Mouse (Mus musculus): ENCODE measurements at regions not wholly inside any gene's neighbourhood (a gene's known extent, or its start where the extent isn't known, plus 50 kb on each side); places are given as distances from the start of the nearest gene placed in this dataset.

DNA sequence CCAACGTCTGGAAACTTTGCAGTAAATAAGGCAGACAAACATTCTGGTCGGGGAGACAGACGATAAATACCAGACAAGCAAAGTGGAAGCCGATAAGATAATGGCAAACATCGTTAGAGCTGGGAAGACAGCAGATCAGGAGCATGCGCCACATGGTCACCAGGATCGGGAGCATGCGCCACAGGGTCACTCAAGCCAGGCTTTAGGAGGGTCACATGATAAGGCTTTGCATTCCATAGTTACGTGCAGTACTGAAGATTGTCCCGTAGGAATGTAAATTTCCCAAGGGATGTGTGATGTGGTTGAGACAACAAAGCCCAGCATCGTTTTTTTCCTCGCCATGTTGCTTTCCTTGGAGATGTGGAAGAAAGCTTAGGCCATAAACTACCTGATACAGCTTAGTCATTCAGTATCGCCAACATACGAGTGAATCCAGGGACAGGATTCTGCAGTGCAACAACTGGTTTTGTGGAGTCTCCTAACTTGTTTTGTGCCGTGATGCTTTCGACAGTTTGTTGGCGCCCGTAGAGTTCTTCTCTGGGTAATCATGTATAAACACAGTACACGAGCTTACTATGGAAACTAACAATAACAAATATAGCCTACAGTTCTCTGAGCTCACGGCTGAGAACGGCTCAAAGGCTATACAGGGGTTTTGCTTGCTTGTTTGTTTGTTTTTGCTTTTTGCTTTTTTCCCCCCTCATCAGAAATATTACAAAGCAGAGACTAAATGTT is 133.9 kb downstream of the Ndfip2 start:
- no peaks in the 10 kb centered on the region for H3K9me3 ChIP-seq (ENCODE audit: control insufficient read depth)
- no peak for ATAC-seq
- no peaks in the 10 kb centered on the region for H3K27me3 ChIP-seq (replicated peaks; ENCODE audit: control insufficient read depth, insufficient read depth, low read length)
- H3K36me3 ChIP-seq (ENCODE audit: control insufficient read depth, insufficient read depth), result no peaks in the 10 kb centered on the region
- no peaks in the 10 kb centered on the region for H3K4me1 ChIP-seq (replicated peaks; ENCODE audit: control insufficient read depth, insufficient read depth, low read length)
- H3K9ac ChIP-seq (ENCODE audit: low read depth, low read length), result no peak overlapping the region
- no peak overlapping the region for H3K4me3 ChIP-seq (ENCODE audit: low read depth, low read length)
- H3K27ac ChIP-seq (ENCODE audit: low read depth, low read length), result no peak overlapping the region
- no peak overlapping the region for H3K4me2 ChIP-seq (replicated peaks; ENCODE audit: low read depth)
- 61% methylated on average over 21 of the region's 21 CpGs for WGBS
- TF ChIP-seq CTCF (IDR thresholded peaks at IDR 0.05; ENCODE audit: low read depth), result no peak

DNA sequence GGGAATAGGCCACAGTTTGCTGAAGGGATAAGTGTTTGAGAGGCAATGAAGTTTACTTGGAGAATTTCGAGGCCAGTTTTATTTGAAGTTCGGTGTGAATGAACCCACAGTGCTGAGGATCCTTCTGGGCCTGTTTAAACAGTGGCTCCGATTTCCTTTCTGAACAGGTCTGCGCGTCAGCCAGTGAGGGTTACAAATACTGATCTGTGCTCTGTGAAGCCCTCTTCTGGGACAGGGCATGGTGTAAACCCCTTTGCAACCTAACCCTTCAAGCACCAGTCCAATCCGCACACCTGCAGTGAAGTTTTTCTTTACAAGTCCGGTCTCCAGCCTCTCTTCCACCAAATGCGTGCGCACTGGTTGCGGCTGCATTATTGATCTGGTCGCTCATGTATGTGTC is 133.1 kb downstream of the Ndfip2 start:
- Histone ChIP-seq H3K4me3 (ENCODE audit: low read depth, low read length) (no peak overlapping the region), H3K27ac (ENCODE audit: low read depth, low read length) (no peak overlapping the region), H3K4me1 (replicated peaks; ENCODE audit: control insufficient read depth, insufficient read depth, low read length) (no peaks in the 10 kb centered on the region), H3K36me3 (ENCODE audit: control insufficient read depth, insufficient read depth) (no peaks in the 10 kb centered on the region), H3K9me3 (ENCODE audit: control insufficient read depth) (no peaks in the 10 kb centered on the region), H3K9ac (ENCODE audit: low read depth, low read length) (no peak overlapping the region), H3K27me3 (replicated peaks; ENCODE audit: control insufficient read depth, insufficient read depth, low read length) (no peaks in the 10 kb centered on the region), H3K4me2 (replicated peaks; ENCODE audit: low read depth) (no peak overlapping the region)
- TF ChIP-seq CTCF (IDR thresholded peaks at IDR 0.05; ENCODE audit: low read depth), result no peak
- 72% methylated on average over 11 of the region's 11 CpGs for WGBS
- no peak for ATAC-seq

DNA sequence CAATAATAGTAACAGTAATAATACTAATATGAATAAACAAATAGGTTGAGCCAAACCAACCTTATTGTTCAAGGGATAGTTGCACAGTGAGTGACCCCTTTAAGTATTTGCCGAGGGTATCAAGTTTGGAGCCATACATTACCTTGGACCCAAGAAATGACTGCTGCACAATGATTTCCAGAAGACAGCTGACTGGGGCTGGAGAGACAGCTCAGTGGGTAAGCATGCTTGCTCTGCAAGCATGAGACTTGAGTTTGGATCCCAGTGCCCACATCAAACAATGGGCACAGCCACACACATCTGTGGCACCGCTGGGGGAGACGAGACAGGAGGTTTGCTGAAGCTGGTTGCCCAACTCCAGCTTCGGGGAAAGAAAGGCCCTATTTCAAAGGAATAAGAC is 126.7 kb downstream of the Ndfip2 start:
- H3K4me3 ChIP-seq (ENCODE audit: low read depth, low read length), result no peak overlapping the region
- ATAC-seq, result no peak
- H3K4me2 ChIP-seq (replicated peaks; ENCODE audit: low read depth), result no peak overlapping the region
- no peak overlapping the region for H3K27ac ChIP-seq (ENCODE audit: low read depth, low read length)
- H3K27me3 ChIP-seq (replicated peaks; ENCODE audit: control insufficient read depth, insufficient read depth, low read length), result no peaks in the 10 kb centered on the region
- WGBS, result 87% methylated on average over 4 of the region's 4 CpGs
- H3K9ac ChIP-seq (ENCODE audit: low read depth, low read length), result no peak overlapping the region
- H3K9me3 ChIP-seq (ENCODE audit: control insufficient read depth), result no peaks in the 10 kb centered on the region
- no peak for TF ChIP-seq CTCF (IDR thresholded peaks at IDR 0.05; ENCODE audit: low read depth)
- no peaks in the 10 kb centered on the region for H3K36me3 ChIP-seq (ENCODE audit: control insufficient read depth, insufficient read depth)
- 0 out of 2 replicates have a peak, but pooled peaks cover 2% of the 10 kb centered on the region for H3K4me1 ChIP-seq (replicated peaks; ENCODE audit: control insufficient read depth, insufficient read depth, low read length)

DNA sequence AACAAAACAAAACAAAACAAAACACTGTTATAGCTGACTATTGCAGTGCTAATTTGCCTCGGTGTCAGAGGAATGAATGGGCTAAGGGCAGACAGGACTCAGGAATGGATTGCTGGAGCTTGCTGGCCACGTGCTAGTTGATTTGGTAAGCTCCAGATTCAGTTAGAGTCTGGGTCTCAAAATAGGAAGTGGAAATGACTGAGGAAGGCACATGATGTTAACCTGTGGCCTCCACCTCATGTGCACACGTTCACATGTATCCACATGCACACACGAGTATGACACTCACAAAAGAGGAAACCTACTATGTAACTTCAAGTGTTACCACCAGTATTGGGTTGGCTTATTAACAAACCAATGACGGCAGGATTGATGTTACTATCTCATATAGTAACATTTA is 125.0 kb downstream of the Ndfip2 start:
- H3K27ac ChIP-seq (ENCODE audit: low read depth, low read length), result no peak overlapping the region
- no peak overlapping the region for H3K4me2 ChIP-seq (replicated peaks; ENCODE audit: low read depth)
- no peaks in the 10 kb centered on the region for H3K36me3 ChIP-seq (ENCODE audit: control insufficient read depth, insufficient read depth)
- H3K9me3 ChIP-seq (ENCODE audit: control insufficient read depth), result no peaks in the 10 kb centered on the region
- no peaks in the 10 kb centered on the region for H3K27me3 ChIP-seq (replicated peaks; ENCODE audit: control insufficient read depth, insufficient read depth, low read length)
- H3K4me3 ChIP-seq (ENCODE audit: low read depth, low read length), result no peak overlapping the region
- ATAC-seq, result no peak
- TF ChIP-seq CTCF (IDR thresholded peaks at IDR 0.05; ENCODE audit: low read depth), result no peak
- 75% methylated on average over 5 of the region's 5 CpGs for WGBS
- H3K4me1 ChIP-seq (replicated peaks; ENCODE audit: control insufficient read depth, insufficient read depth, low read length), result 0 out of 2 replicates have a peak, but pooled peaks cover 2% of the 10 kb centered on the region
- no peak overlapping the region for H3K9ac ChIP-seq (ENCODE audit: low read depth, low read length)

DNA sequence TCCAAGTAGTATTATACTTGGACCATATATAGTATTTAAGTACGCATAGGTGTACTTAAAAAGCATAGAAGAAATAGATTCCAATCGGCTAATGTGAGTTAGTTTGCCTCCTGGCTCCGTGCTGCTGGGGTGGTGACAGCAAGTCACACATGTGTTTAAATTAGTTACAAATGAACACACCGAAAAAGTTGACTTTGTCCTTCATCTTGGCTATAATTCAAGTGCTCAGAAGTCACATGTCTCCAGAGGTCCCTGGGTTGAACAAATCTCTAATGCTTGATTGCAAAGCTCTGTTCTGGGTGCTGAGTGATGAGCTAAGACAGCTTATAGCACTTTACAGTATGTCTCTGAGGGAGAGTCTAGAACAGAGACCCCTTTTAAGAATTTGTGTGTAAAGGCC is 121.7 kb downstream of the Ndfip2 start:
- TF ChIP-seq CTCF (IDR thresholded peaks at IDR 0.05; ENCODE audit: low read depth), result no peak
- no peak overlapping the region for H3K27ac ChIP-seq (ENCODE audit: low read depth, low read length)
- H3K9ac ChIP-seq (ENCODE audit: low read depth, low read length), result no peak overlapping the region
- no peak for ATAC-seq
- H3K36me3 ChIP-seq (ENCODE audit: control insufficient read depth, insufficient read depth), result no peaks in the 10 kb centered on the region
- H3K27me3 ChIP-seq (replicated peaks; ENCODE audit: control insufficient read depth, insufficient read depth, low read length), result no peaks in the 10 kb centered on the region
- H3K4me3 ChIP-seq (ENCODE audit: low read depth, low read length), result no peak overlapping the region
- H3K4me2 ChIP-seq (replicated peaks; ENCODE audit: low read depth), result no peak overlapping the region
- H3K4me1 ChIP-seq (replicated peaks; ENCODE audit: control insufficient read depth, insufficient read depth, low read length), result 0 out of 2 replicates have a peak, but pooled peaks cover 2% of the 10 kb centered on the region
- 76% methylated on average over 4 of the region's 4 CpGs for WGBS
- no peaks in the 10 kb centered on the region for H3K9me3 ChIP-seq (ENCODE audit: control insufficient read depth)

DNA sequence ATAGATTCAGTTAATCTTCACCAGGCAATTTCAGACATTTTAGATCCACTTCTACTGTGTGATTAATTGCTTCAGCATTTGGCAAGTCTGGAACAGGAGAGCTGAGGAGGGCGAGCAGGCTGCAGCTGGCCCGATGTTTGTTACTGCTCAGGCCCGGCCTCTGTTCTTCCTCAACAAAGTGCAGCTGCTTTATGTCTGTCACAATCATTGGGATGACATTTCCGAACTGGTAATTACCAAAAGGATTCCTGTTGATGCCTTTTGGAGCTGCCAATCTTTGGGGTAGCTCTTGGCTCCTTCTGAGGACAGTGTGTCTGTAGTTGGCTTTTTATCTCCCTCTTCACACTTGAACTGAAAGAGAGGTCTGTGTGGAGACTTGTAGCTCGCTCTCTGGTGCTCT is 119.4 kb downstream of the Ndfip2 start:
- 44% methylated on average over 5 of the region's 5 CpGs for WGBS
- Histone ChIP-seq H3K36me3 (ENCODE audit: control insufficient read depth, insufficient read depth) (no peaks in the 10 kb centered on the region), H3K4me1 (replicated peaks; ENCODE audit: control insufficient read depth, insufficient read depth, low read length) (0 out of 2 replicates have a peak, but pooled peaks cover 2% of the 10 kb centered on the region), H3K27ac (ENCODE audit: low read depth, low read length) (no peak overlapping the region), H3K4me2 (replicated peaks; ENCODE audit: low read depth) (no peak overlapping the region), H3K27me3 (replicated peaks; ENCODE audit: control insufficient read depth, insufficient read depth, low read length) (no peaks in the 10 kb centered on the region), H3K4me3 (ENCODE audit: low read depth, low read length) (no peak overlapping the region), H3K9ac (ENCODE audit: low read depth, low read length) (no peak overlapping the region), H3K9me3 (ENCODE audit: control insufficient read depth) (no peaks in the 10 kb centered on the region)
- ATAC-seq, result no peak
- TF ChIP-seq CTCF (IDR thresholded peaks at IDR 0.05; ENCODE audit: low read depth), result no peak
